Mouse (Mus musculus) CH12.LX (cell line): ENCODE measurements around the gene Rhobtb3. TPM values are rescaled to one million over a fixed set of nuclear protein-coding genes. Genes with fewer than 3 reads are reported as not detected.

ENCODE experiments used
- DNase-seq: peaks from one replicate; pipeline ENCODE4 v3.0.0-alpha.2; 2013; ENCODE audit errors: extremely low read depth
- H3K27ac ChIP-seq: 2 replicates; pipeline ENCODE4 v1.5.1; 2012; ENCODE audit warnings: low read depth, mild to moderate bottlenecking, control low read depth, moderate library complexity; ENCODE audit not compliant: insufficient read depth
- H3K27me3 ChIP-seq: replicated peaks from 2 replicates; pipeline ENCODE3; 2012; ENCODE audit warnings: inconsistent platforms
- H3K36me3 ChIP-seq, 2 experiments: replicated peaks in 1 of 2; 2 replicates each; pipeline versions ENCODE3 to v1.6.1; 2012; ENCODE audit warnings: inconsistent platforms in 1 of 2, low read length in 1 of 2, mild to moderate bottlenecking in 1 of 2, mixed read lengths in 1 of 2, moderate library complexity in 1 of 2; ENCODE audit not compliant: control insufficient read depth in 1 of 2, insufficient read depth in 1 of 2
- H3K4me1 ChIP-seq, 2 experiments: 2 replicates each; pipeline ENCODE4 v1.6.1; 2012; ENCODE audit warnings: inconsistent platforms in 1 of 2, moderate library complexity in 1 of 2; ENCODE audit not compliant: insufficient read depth in 2 of 2, control insufficient read depth in 1 of 2
- H3K4me2 ChIP-seq: 2 replicates; pipeline ENCODE4 v1.6.1; 2012; ENCODE audit warnings: low read depth, mild to moderate bottlenecking, control low read depth; ENCODE audit not compliant: poor library complexity, insufficient read depth, severe bottlenecking
- H3K4me3 ChIP-seq, 3 experiments: fragments of 150-350 bp in 1 of 3; sonication (generic) in 1 of 3; replicated peaks in 1 of 3; 2 replicates each; pipeline versions ENCODE3 to v1.5.1; 2011 to 2012; ENCODE audit warnings: low read depth in 2 of 3, low read length in 2 of 3, mild to moderate bottlenecking in 2 of 3, moderate library complexity in 2 of 3, control low read depth in 1 of 3, improper control_type of control experiment in 1 of 3, inconsistent platforms in 1 of 3, mixed read lengths in 1 of 3; ENCODE audit not compliant: poor library complexity in 1 of 3
- H3K79me2 ChIP-seq: replicated peaks from 2 replicates; pipeline ENCODE4 v1.6.1; 2012; ENCODE audit warnings: mild to moderate bottlenecking, moderate library complexity; ENCODE audit not compliant: control insufficient read depth, poor library complexity, insufficient read depth, severe bottlenecking; ENCODE audit errors: extremely low read depth
- H3K9ac ChIP-seq: 2 replicates; pipeline ENCODE4 v1.6.1; 2012; ENCODE audit warnings: low read depth, mild to moderate bottlenecking, control low read depth, moderate library complexity; ENCODE audit not compliant: insufficient read depth
- H3K9me3 ChIP-seq: replicated peaks from 2 replicates; pipeline ENCODE3; 2012; ENCODE audit warnings: low read length, inconsistent platforms, mixed read lengths
- BHLHE40 ChIP-seq: IDR thresholded peaks from 2 replicates; pipeline ENCODE4 v1.6.1; 2011; ENCODE audit warnings: mild to moderate bottlenecking, low read depth, low read length, improper control_type of control experiment
- CHD2 ChIP-seq: IDR thresholded peaks from 2 replicates; pipeline ENCODE4 v1.6.1; 2011; ENCODE audit warnings: low read length, improper control_type of control experiment
- CTCF ChIP-seq, 2 experiments: IDR thresholded peaks in 1 of 2; conservative IDR thresholded peaks in 1 of 2; 2 replicates each; pipeline ENCODE4 v1.5.1; 2011 to 2012; ENCODE audit warnings: low read depth in 2 of 2, low read length in 2 of 2, improper control_type of control experiment in 1 of 2, inconsistent platforms in 1 of 2, mild to moderate bottlenecking in 1 of 2, moderate library complexity in 1 of 2
- ELF1 ChIP-seq: IDR thresholded peaks from 2 replicates; pipeline ENCODE4 v1.6.1; 2014; ENCODE audit warnings: low read depth, mild to moderate bottlenecking, inconsistent platforms, low read length, improper control_type of control experiment
- EP300 ChIP-seq: IDR thresholded peaks from 2 replicates; pipeline ENCODE4 v1.6.1; 2011; ENCODE audit warnings: low read length, improper control_type of control experiment
- ETS1 ChIP-seq: conservative IDR thresholded peaks from 2 replicates; pipeline ENCODE4 v1.6.1; 2012; ENCODE audit warnings: low read depth, mild to moderate bottlenecking, inconsistent platforms, low read length, improper control_type of control experiment, moderate library complexity
- GABPA ChIP-seq: IDR thresholded peaks from 2 replicates; pipeline ENCODE4 v1.6.1; 2012; ENCODE audit warnings: low read depth, low read length, improper control_type of control experiment, inconsistent platforms; ENCODE audit not compliant: insufficient replicate concordance
- IRF4 ChIP-seq: IDR thresholded peaks from 2 replicates; pipeline ENCODE4 v1.6.1; 2014; ENCODE audit warnings: low read depth, mild to moderate bottlenecking, inconsistent platforms, low read length, improper control_type of control experiment
- MYC ChIP-seq: IDR thresholded peaks from 2 replicates; pipeline ENCODE4 v1.6.1; 2011; ENCODE audit warnings: low read depth, mild to moderate bottlenecking, improper control_type of control experiment, low read length
- POLR2A ChIP-seq: IDR thresholded peaks from 2 replicates; pipeline ENCODE4 v1.6.1; 2011; ENCODE audit warnings: low read depth, mild to moderate bottlenecking, improper control_type of control experiment, low read length
- RAD21 ChIP-seq: IDR thresholded peaks from 2 replicates; pipeline ENCODE4 v1.6.1; 2011; ENCODE audit warnings: low read depth, mild to moderate bottlenecking, low read length, improper control_type of control experiment, moderate library complexity
- SMC3 ChIP-seq: IDR thresholded peaks from 2 replicates; pipeline ENCODE4 v1.6.1; 2011; ENCODE audit warnings: low read depth, low read length, improper control_type of control experiment
- UBTF ChIP-seq: IDR thresholded peaks from 2 replicates; pipeline ENCODE4 v1.6.1; 2012; ENCODE audit warnings: low read depth, mild to moderate bottlenecking, inconsistent platforms, low read length, improper control_type of control experiment, moderate library complexity
- ZC3H11A ChIP-seq: IDR thresholded peaks from 2 replicates; pipeline ENCODE4 v1.6.1; 2012; ENCODE audit warnings: low read depth, mild to moderate bottlenecking, inconsistent platforms, low read length, improper control_type of control experiment
- dilution Hi-C: fragments of 300-500 bp; cut with MboI; formaldehyde crosslinking; loops from 2 replicates; pipeline ENCODE4 v1.14.3; 2020; ENCODE audit warnings: low sequenced_read_pairs; ENCODE audit not compliant: extremely low pct_unique_long_range_greater_than_20kb, extremely low pct_ligation_motif_present
- in situ Hi-C: fragments of 300-500 bp; cut with MboI; formaldehyde crosslinking; loops from 3 replicates; pipeline ENCODE4 v1.14.3; 2019; ENCODE audit warnings: low sequenced_read_pairs, low pct_ligation_motif_present, low pct_unique_long_range_greater_than_20kb, mixed read lengths
- polyA plus RNA-seq: library from polyadenylated mRNA; unstranded; fragments of >175 nt; gene quantifications from 2 replicates; pipeline ENCODE4 v1.2.1, GENCODE M21; 2012; ENCODE audit warnings: low read depth; ENCODE audit not compliant: insufficient read length
- total RNA-seq, 2 experiments: library from RNA; depleted of rRNA; stranded (reverse); fragments of 300-350 nt in 1 of 2; fragments of >200 nt in 1 of 2; gene quantifications; 2 replicates each; pipeline ENCODE4 v1.2.3; 2012 to 2014

Rhobtb3 gene
- total RNA-seq (2012; rRNA removed) (3.6 and 3.9 TPM in 2 replicates), total RNA-seq (2014; rRNA removed) (3.4 and 4.2 TPM in 2 replicates), polyA plus RNA-seq (1.6 and 2.0 TPM in 2 replicates)

- Histone ChIP-seq H3K9ac (peak within 1 kb of the TSS; percentile 55), H3K36me3 (no peaks in the 10 kb centered on the region), H3K27ac (peak within 1 kb of the TSS; percentile 27), H3K4me1 (no peaks in the 10 kb centered on the region), H3K27me3 (peaks cover 1% of the 10 kb centered on the region), H3K4me3 (peak within 1 kb of the TSS; percentile 52 to 74 (median 55)), H3K79me2 (no peaks in the 10 kb centered on the region), H3K4me2 (peak within 1 kb of the TSS; percentile 75), H3K9me3 (peaks cover 4% of the 10 kb centered on the region)
- TF ChIP-seq BHLHE40 (peak; percentile 32; the same call in 1 of the 2 replicates), CHD2 (peak; percentile 60; the same call in 1 of the 2 replicates), GABPA (no peak), UBTF (peak; percentile 78)
- in situ Hi-C loops, result no loop called here
- dilution Hi-C loops, result no loop called here
- DNase-seq, result peak; percentile 24
Measured at GRCm38 (mm10) chr13:75943189-75944043, at the start of gene Rhobtb3. Gene Rhobtb3, minus strand, starts transcription at chr13:75943925.

- DNase-seq, result peak; percentile 40
- H3K9me3 ChIP-seq, result peaks cover 3% of the 10 kb centered on the region
- TF ChIP-seq ZC3H11A, result no peak
- 0 out of 2 replicates have a peak, but pooled peaks have one; percentile 40 for TF ChIP-seq IRF4
- TF ChIP-seq POLR2A, result no peak
- TF ChIP-seq BHLHE40, result peak; percentile 73
- peak; percentile 47 for TF ChIP-seq ELF1
- no peak for TF ChIP-seq SMC3
- no peak for TF ChIP-seq RAD21
- TF ChIP-seq MYC, result peak; percentile 23; the same call in 1 of the 2 replicates
- 0 out of 2 replicates have a peak, but pooled peaks have one; percentile 7 for TF ChIP-seq EP300
- TF ChIP-seq ETS1, result no peak
- TF ChIP-seq CTCF (conservative IDR thresholded peaks at IDR 0.05 in 1 of 2, IDR thresholded peaks at IDR 0.05 in 1 of 2; ENCODE audit: low read depth in 2 of 2, low read length in 2 of 2), result no peak
- TF ChIP-seq, all 38 proteins: peak for 5
- H3K4me2 ChIP-seq, result peak overlapping the region; percentile 45; the same call in 1 of the 2 replicates
- in situ Hi-C loops, result no loop called here
- dilution Hi-C loops, result no loop called here
- peaks cover 0 to 13% of the 10 kb centered on the region in 2 experiments; a peak in 2 of 4 replicates for H3K4me1 ChIP-seq
- H3K79me2 ChIP-seq, result no peaks in the 10 kb centered on the region
- H3K27ac ChIP-seq, result no peak overlapping the region
- no peak overlapping the region for H3K4me3 ChIP-seq
- H3K27me3 ChIP-seq, result no peaks in the 10 kb centered on the region
- no peak overlapping the region for H3K9ac ChIP-seq
- H3K36me3 ChIP-seq, result no peaks in the 10 kb centered on the region
Measured at GRCm38 (mm10) chr13:75992169-75993028, 48.7 kb upstream of the Rhobtb3 start.
